Mouse (Mus musculus) heart, postnatal 0 days (tissue): ENCODE measurements around the gene Syngap1.
A peak's percentile ranks its signal among the peaks of the same experiment; 100 is the strongest.
"Not testable (repeated sequence)": the region's sequence is repeated elsewhere in the genome, so short reads cannot be mapped to it uniquely, and the experiment has no call there.

Source experiments
- CTCF ChIP-seq: IDR thresholded peaks from 2 replicates; pipeline ENCODE4 v1.5.1; 2016; ENCODE audit warnings: antibody characterized with exemption, control low read depth, low read depth
- EP300 ChIP-seq: IDR thresholded peaks from 2 replicates; pipeline ENCODE4 v1.6.1; 2016; ENCODE audit warnings: antibody characterized with exemption, low read depth

DNA sequence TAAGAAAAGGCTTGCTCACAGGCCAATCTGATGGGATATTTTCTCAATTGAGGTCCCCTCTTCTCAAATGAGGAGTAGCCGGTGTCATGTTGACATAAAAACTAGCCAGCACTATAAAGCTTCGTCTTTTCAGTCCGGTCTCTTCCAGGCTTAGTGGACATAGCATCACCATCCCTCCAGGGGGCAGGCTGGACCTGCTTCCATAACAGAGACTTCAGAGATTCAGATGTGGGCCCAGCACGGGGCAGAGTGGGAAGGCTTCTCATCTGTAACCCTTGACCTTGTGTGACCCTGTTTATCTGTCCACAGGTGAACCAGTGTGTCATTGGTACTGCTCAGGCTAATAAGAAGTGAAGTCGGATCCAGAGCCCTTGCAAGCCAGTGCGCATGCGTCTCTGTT lies 9.3 kb upstream of the Syngap1 start:
- peak; percentile 65 for TF ChIP-seq CTCF
- not testable (repeated sequence) for TF ChIP-seq EP300
